Mouse (Mus musculus): Measurements from ENCODE around the gene Prkce. TPM values are rescaled to one million over a fixed set of nuclear protein-coding genes. Genes with fewer than 3 reads are reported as not detected.

Gene Prkce
- total RNA-seq (2014; fragmentation: Nextera tagmentation) (5.1 and 6.1 TPM in 2 replicates), total RNA-seq (2017) (2.5 and 2.7 TPM in 2 replicates), polyA plus RNA-seq (2012) (2.0 and 2.2 TPM in 2 replicates)

GRCm38 (mm10) chr17:86167320-86168230 is at the start of gene Prkce:
Gene Prkce (plus strand): TSS chr17:86167785.
- TF ChIP-seq GATA2 (IDR thresholded peaks at IDR 0.05; ENCODE audit: borderline replicate concordance, low read depth, low read length) (no peak), CTCF (IDR thresholded peaks at IDR 0.05; ENCODE audit: low read depth, low read length) (no peak), POLR2AphosphoS5 (IDR thresholded peaks at IDR 0.05; ENCODE audit: insufficient replicate concordance, low read depth, low read length) (no peak), TAL1 (conservative IDR thresholded peaks at IDR 0.05; ENCODE audit: low read depth, low read length) (no peak), GATA1 (IDR thresholded peaks at IDR 0.05; ENCODE audit: borderline replicate concordance, low read length) (no peak)
- peak within 1 kb of the TSS; percentile 85 for H3K4me3 ChIP-seq (ENCODE audit: low read depth, low read length)
- peaks cover 8% of the 10 kb centered on the region for H3K36me3 ChIP-seq (replicated peaks)
- DNase-seq (ENCODE audit: low spot score): peak; percentile 73
- peaks cover 25% of the 10 kb centered on the region for H3K27me3 ChIP-seq (ENCODE audit: insufficient read depth, low read length)
- peak; percentile 22; the same call in 1 of the 2 replicates for ATAC-seq (ENCODE audit: extremely low read depth, insufficient number of reproducible peaks, low FRiP score, poor library complexity, severe bottlenecking)
- peaks cover 36% of the 10 kb centered on the region for H3K4me1 ChIP-seq (ENCODE audit: insufficient read depth, low read depth, low read length)
- no peaks in the 10 kb centered on the region for H3K9me3 ChIP-seq (replicated peaks)

DNA sequence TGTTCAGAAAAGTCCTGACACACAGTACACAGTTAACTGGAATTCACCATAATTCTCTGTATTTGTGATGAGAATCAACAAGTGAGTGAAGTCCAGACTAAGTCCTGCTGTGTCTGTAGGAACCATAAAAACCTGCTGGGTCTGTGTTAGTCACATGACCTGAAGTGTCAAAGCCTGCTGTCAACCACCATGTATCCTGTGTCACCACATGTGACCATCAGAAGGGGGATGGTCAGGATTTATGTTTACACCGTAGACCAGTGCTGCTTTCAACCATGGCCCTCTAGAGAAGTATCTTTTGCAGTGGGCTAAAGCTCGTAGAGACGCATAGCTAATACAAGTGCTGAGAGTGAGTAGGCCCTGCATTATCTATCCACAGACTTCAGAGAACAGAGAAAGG is 44.4 kb upstream of the Prkce start:
- H3K4me3 ChIP-seq (ENCODE audit: low read depth, low read length): no peak overlapping the region
- H3K36me3 ChIP-seq (replicated peaks): peaks cover 77% of the 10 kb centered on the region
- ATAC-seq (ENCODE audit: extremely low read depth, insufficient number of reproducible peaks, low FRiP score, poor library complexity, severe bottlenecking) (no peak), DNase-seq (ENCODE audit: low spot score) (no peak)
- no peaks in the 10 kb centered on the region for H3K27me3 ChIP-seq (ENCODE audit: insufficient read depth, low read length)
- H3K9me3 ChIP-seq (replicated peaks): no peaks in the 10 kb centered on the region
- no peaks in the 10 kb centered on the region for H3K4me1 ChIP-seq (ENCODE audit: insufficient read depth, low read depth, low read length)
- TF ChIP-seq POLR2AphosphoS5 (IDR thresholded peaks at IDR 0.05; ENCODE audit: insufficient replicate concordance, low read depth, low read length) (no peak), TAL1 (conservative IDR thresholded peaks at IDR 0.05; ENCODE audit: low read depth, low read length) (no peak), GATA2 (IDR thresholded peaks at IDR 0.05; ENCODE audit: borderline replicate concordance, low read depth, low read length) (no peak), GATA1 (IDR thresholded peaks at IDR 0.05; ENCODE audit: borderline replicate concordance, low read length) (no peak), CTCF (IDR thresholded peaks at IDR 0.05; ENCODE audit: low read depth, low read length) (no peak)

DNA sequence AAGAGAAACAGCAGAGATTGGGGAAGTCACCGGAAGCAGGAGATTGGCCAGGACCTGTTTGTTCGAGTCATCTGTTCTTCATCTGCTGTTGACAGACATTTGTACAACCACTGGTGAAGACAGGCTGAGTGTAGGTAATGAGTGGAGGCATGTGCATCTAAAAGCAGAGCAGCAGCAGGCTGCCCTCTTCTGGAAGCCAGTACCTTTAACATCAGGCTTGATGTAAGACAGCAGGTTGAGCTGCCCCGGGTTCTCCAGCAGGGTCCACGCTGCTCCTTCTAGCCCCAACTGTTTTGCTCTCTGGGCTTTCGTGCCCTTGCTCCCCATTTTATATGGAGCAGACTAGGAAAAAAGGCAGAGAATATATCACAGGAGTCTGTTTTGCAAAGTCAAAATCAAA is 41.7 kb upstream of the Prkce start:
- H3K4me3 ChIP-seq (ENCODE audit: low read depth, low read length): no peak overlapping the region
- no peaks in the 10 kb centered on the region for H3K9me3 ChIP-seq (replicated peaks)
- ATAC-seq (ENCODE audit: extremely low read depth, insufficient number of reproducible peaks, low FRiP score, poor library complexity, severe bottlenecking): no peak
- H3K27me3 ChIP-seq (ENCODE audit: insufficient read depth, low read length): no peaks in the 10 kb centered on the region
- no peaks in the 10 kb centered on the region for H3K4me1 ChIP-seq (ENCODE audit: insufficient read depth, low read depth, low read length)
- DNase-seq (ENCODE audit: low spot score): no peak
- no peak for TF ChIP-seq CTCF (IDR thresholded peaks at IDR 0.05; ENCODE audit: low read depth, low read length)
- no peak for TF ChIP-seq POLR2AphosphoS5 (IDR thresholded peaks at IDR 0.05; ENCODE audit: insufficient replicate concordance, low read depth, low read length)
- no peak for TF ChIP-seq GATA1 (IDR thresholded peaks at IDR 0.05; ENCODE audit: borderline replicate concordance, low read length)
- TF ChIP-seq TAL1 (conservative IDR thresholded peaks at IDR 0.05; ENCODE audit: low read depth, low read length): no peak
- no peak for TF ChIP-seq GATA2 (IDR thresholded peaks at IDR 0.05; ENCODE audit: borderline replicate concordance, low read depth, low read length)
- peaks cover 86% of the 10 kb centered on the region for H3K36me3 ChIP-seq (replicated peaks)

DNA sequence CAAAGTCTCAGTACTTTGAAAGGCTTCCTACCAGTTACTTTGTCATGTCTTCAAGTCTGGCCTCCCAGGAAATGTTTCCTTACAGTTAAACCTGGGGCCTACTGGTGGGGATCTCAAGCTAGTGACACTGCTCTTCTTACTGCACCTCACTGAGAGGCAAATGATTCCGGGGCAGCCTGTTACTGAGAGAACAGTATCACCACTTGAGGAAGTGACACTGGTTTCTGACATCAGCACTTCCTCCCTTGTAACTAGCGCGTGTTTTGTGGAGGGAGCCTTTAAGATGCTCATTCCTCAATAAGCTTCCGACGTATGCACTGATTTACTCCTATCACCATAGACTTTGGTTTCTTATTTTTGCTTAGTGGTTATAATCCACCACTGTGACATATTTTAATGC is 39.4 kb upstream of the Prkce start:
- DNase-seq (ENCODE audit: low spot score) (no peak), ATAC-seq (ENCODE audit: extremely low read depth, insufficient number of reproducible peaks, low FRiP score, poor library complexity, severe bottlenecking) (no peak)
- no peaks in the 10 kb centered on the region for H3K27me3 ChIP-seq (ENCODE audit: insufficient read depth, low read length)
- peaks cover 87% of the 10 kb centered on the region for H3K36me3 ChIP-seq (replicated peaks)
- H3K9me3 ChIP-seq (replicated peaks): no peaks in the 10 kb centered on the region
- no peaks in the 10 kb centered on the region; the same call in 1 of the 2 replicates for H3K4me1 ChIP-seq (ENCODE audit: insufficient read depth, low read depth, low read length)
- TF ChIP-seq POLR2AphosphoS5 (IDR thresholded peaks at IDR 0.05; ENCODE audit: insufficient replicate concordance, low read depth, low read length) (no peak), GATA1 (IDR thresholded peaks at IDR 0.05; ENCODE audit: borderline replicate concordance, low read length) (no peak), TAL1 (conservative IDR thresholded peaks at IDR 0.05; ENCODE audit: low read depth, low read length) (no peak), CTCF (IDR thresholded peaks at IDR 0.05; ENCODE audit: low read depth, low read length) (no peak), GATA2 (IDR thresholded peaks at IDR 0.05; ENCODE audit: borderline replicate concordance, low read depth, low read length) (no peak)
- H3K4me3 ChIP-seq (ENCODE audit: low read depth, low read length): no peak overlapping the region

GRCm38 (mm10) chr17:86132534-86132933 is 35.1 kb upstream of the Prkce start:
- Histone ChIP-seq H3K9me3 (replicated peaks) (no peaks in the 10 kb centered on the region), H3K36me3 (replicated peaks) (peaks cover 95% of the 10 kb centered on the region), H3K4me3 (ENCODE audit: low read depth, low read length) (no peak overlapping the region), H3K4me1 (ENCODE audit: insufficient read depth, low read depth, low read length) (no peaks in the 10 kb centered on the region; the same call in 1 of the 2 replicates), H3K27me3 (ENCODE audit: insufficient read depth, low read length) (no peaks in the 10 kb centered on the region)
- ATAC-seq (ENCODE audit: extremely low read depth, insufficient number of reproducible peaks, low FRiP score, poor library complexity, severe bottlenecking): peak; percentile 8; the same call in 1 of the 2 replicates
- DNase-seq (ENCODE audit: low spot score): no peak
- no peak for TF ChIP-seq TAL1 (conservative IDR thresholded peaks at IDR 0.05; ENCODE audit: low read depth, low read length)
- no peak for TF ChIP-seq CTCF (IDR thresholded peaks at IDR 0.05; ENCODE audit: low read depth, low read length)
- TF ChIP-seq POLR2AphosphoS5 (IDR thresholded peaks at IDR 0.05; ENCODE audit: insufficient replicate concordance, low read depth, low read length): no peak
- no peak for TF ChIP-seq GATA2 (IDR thresholded peaks at IDR 0.05; ENCODE audit: borderline replicate concordance, low read depth, low read length)
- no peak for TF ChIP-seq GATA1 (IDR thresholded peaks at IDR 0.05; ENCODE audit: borderline replicate concordance, low read length)

DNA sequence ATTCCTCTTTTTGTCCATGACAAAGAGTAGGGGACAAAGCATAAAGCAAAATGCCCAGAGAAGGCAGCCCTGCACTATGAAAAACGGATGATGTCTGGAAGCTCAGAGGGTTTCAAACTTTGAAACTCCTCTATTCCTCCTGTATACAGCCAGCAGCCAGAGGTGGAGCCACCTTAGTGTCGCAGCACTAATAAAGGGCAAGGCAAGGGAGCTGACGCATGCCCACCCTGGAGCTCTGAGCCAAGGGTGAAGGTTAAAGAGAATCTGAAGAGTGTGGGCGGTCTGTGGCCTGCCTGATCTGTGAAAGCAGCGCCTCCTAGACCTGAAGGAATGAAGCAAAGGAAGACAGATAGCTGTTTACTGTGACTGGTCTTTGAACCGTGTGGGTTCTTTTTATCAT is 33.1 kb upstream of the Prkce start:
- TF ChIP-seq CTCF (IDR thresholded peaks at IDR 0.05; ENCODE audit: low read depth, low read length) (no peak), GATA2 (IDR thresholded peaks at IDR 0.05; ENCODE audit: borderline replicate concordance, low read depth, low read length) (no peak), GATA1 (IDR thresholded peaks at IDR 0.05; ENCODE audit: borderline replicate concordance, low read length) (no peak), POLR2AphosphoS5 (IDR thresholded peaks at IDR 0.05; ENCODE audit: insufficient replicate concordance, low read depth, low read length) (no peak)
- H3K4me3 ChIP-seq (ENCODE audit: low read depth, low read length): no peak overlapping the region
- no peaks in the 10 kb centered on the region for H3K9me3 ChIP-seq (replicated peaks)
- H3K27me3 ChIP-seq (ENCODE audit: insufficient read depth, low read length): no peaks in the 10 kb centered on the region
- peaks cover 96% of the 10 kb centered on the region for H3K36me3 ChIP-seq (replicated peaks)
- DNase-seq (ENCODE audit: low spot score) (no peak), ATAC-seq (ENCODE audit: extremely low read depth, insufficient number of reproducible peaks, low FRiP score, poor library complexity, severe bottlenecking) (no peak)
- no peaks in the 10 kb centered on the region; the same call in 1 of the 2 replicates for H3K4me1 ChIP-seq (ENCODE audit: insufficient read depth, low read depth, low read length)

Measured in G1E (cell line).